Mouse (Mus musculus) hematopoietic stem cell, adult 5-6 weeks (primary cell): Measurements from ENCODE around the gene AI481877. TPM values are rescaled to one million over a fixed set of nuclear protein-coding genes. Genes with fewer than 3 reads are reported as not detected.
A peak's percentile ranks its signal among the peaks of the same experiment; 100 is the strongest.
"Not testable (repeated sequence)": the region's sequence is repeated elsewhere in the genome, so short reads cannot be mapped to it uniquely, and the experiment has no call there.

Source experiments
- ATAC-seq, 2 experiments: fragments of 125-278 bp in 1 of 2; replicated peaks in 1 of 2; 2 replicates each; pipeline ENCODE4 v1.8.0; 2016 to 2017; ENCODE audit warnings: inconsistent platforms in 2 of 2, mild to moderate bottlenecking in 2 of 2, moderate number of reproducible peaks in 2 of 2, low read depth in 1 of 2, moderate TSS enrichment in 1 of 2; ENCODE audit not compliant: low FRiP score in 2 of 2, poor library complexity in 2 of 2, severe bottlenecking in 2 of 2, insufficient read depth in 1 of 2, low TSS enrichment in 1 of 2
- total RNA-seq: library from RNA; stranded (forward); fragments of 172-1452, 232-1000 nt; gene quantifications from 2 replicates; pipeline ENCODE4 v1.2.3, GENCODE M21; 2017

The AI481877 gene
- not detected in 2 replicates for total RNA-seq

GRCm38 (mm10) chr4:59138507-59139033 lies at the start of gene AI481877:
Gene AI481877, minus strand, starts transcription at chr4:59138983.
- not testable (repeated sequence) for ATAC-seq

GRCm38 (mm10) chr4:59188474-59188801 lies 49.7 kb upstream of the AI481877 start:
- no peak for ATAC-seq

GRCm38 (mm10) chr4:59187289-59187688 lies 48.5 kb upstream of the AI481877 start:
- ATAC-seq = peak; percentile 19 to 29; a peak in 1 of 4 replicates

- no peak for ATAC-seq
Observed at GRCm38 (mm10) chr4:59185671-59186070, 46.9 kb upstream of the AI481877 start.

GRCm38 (mm10) chr4:59181320-59182271 lies 42.8 kb upstream of the AI481877 start:
- ATAC-seq = peak; percentile 53 to 71; a peak in 3 of 4 replicates

GRCm38 (mm10) chr4:59177566-59177965 lies 38.8 kb upstream of the AI481877 start:
- peak in 1 of 2 experiments; percentile 17; a peak in 1 of 4 replicates for ATAC-seq

GRCm38 (mm10) chr4:59175929-59176328 lies 37.1 kb upstream of the AI481877 start:
- ATAC-seq = no peak

GRCm38 (mm10) chr4:59175003-59175402 lies 36.2 kb upstream of the AI481877 start:
- ATAC-seq = no peak

GRCm38 (mm10) chr4:59173181-59173922 lies 34.6 kb upstream of the AI481877 start:
- ATAC-seq = no peak

- no peak for ATAC-seq
Observed at GRCm38 (mm10) chr4:59172616-59173015, 33.8 kb upstream of the AI481877 start.

- ATAC-seq = no peak
Observed at GRCm38 (mm10) chr4:59169981-59170380, 31.2 kb upstream of the AI481877 start.

GRCm38 (mm10) chr4:59167251-59167847 lies 28.6 kb upstream of the AI481877 start:
- no peak for ATAC-seq

- no peak for ATAC-seq
Observed at GRCm38 (mm10) chr4:59164034-59164433, 25.3 kb upstream of the AI481877 start.

- ATAC-seq = no peak
Observed at GRCm38 (mm10) chr4:59160959-59161670, 22.3 kb upstream of the AI481877 start.

GRCm38 (mm10) chr4:59160289-59160688 lies 21.5 kb upstream of the AI481877 start:
- no peak for ATAC-seq

- no peak for ATAC-seq
Observed at GRCm38 (mm10) chr4:59157654-59158053, 18.9 kb upstream of the AI481877 start.
